Mouse (Mus musculus) kidney, postnatal 10 days (tissue): ENCODE results near the gene Cd19.
A peak's percentile ranks its signal among the peaks of the same experiment; 100 is the strongest.
"Not testable (repeated sequence)": the region's sequence is repeated elsewhere in the genome, so short reads cannot be mapped to it uniquely, and the experiment has no call there.

Experiments used
- DNase-seq: peaks from one replicate; pipeline ENCODE4 v3.0.0; 2021; ENCODE audit warnings: mixed read lengths

Gene Cd19

DNA sequence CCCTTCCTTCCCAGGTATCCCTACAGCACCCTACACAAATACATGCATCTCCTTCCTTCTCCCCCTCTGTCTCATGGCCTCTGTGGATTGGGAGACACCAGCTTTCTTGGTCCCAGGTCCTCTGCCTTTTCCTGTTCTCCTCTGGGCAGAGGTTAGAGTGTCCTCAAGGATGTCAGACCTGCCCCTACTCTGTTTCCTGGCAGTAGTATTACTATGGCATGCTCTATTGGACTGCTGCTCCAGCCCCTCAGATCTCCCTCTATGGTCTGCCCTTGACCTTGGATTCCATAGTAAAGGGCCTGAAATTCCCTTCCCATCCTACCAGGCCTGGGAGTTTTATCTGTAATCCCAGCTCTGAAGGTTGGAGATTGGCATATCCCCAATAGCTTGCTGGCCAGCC lies 15.5 kb upstream of the Cd19 start:
- no peak for DNase-seq

GRCm38 (mm10) chr7:126429503-126429898 lies 14.8 kb upstream of the Cd19 start:
- no peak for DNase-seq

DNA sequence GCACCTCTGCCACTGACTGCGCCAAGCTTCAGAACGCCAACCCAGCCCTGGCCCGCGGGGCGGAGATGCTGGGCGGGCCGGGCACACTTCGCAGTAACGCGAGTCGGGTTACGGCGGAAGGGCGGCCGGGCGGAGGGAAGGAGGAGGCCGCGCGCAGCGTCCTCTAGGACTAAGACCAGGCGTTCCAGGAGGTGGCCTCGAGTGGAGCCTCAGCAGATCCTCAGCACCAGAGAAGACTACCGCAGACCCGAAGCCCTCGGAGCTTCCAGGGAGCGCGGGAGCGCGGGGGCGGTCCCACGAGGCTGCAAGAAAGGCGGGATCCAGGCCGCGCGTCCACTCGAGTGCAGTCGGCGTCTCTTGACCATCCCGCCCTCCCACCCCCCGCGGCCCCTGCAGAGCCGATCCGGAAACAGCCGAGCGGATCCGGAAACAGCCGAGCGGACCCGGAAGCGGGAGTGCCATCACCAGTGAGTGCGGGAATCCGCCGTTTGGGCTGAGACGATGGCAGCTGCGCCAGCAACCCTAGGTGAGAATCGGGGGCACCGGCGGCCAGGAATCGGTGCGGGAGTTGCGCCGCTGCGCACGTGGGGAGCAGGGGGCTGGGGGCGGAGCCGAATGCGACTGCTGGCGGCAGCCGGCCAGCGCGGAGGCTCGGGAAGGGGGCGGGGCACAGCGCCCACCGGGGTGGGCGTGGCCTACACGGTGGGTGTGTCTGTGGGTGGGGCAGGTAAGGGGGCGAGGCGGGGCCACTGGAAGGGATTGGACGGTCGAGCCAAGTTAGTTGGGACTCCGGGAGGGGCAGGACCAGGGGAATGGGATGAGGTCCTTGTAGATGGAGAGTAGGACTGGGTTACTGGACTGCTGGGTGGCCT lies 14.2 kb upstream of the Cd19 start, which contains the start of gene Rabep2:
Rabep2 (plus strand) TSS at position 129 of the 872 bp plus-strand sequence.
- DNase-seq, result peak; percentile 99

DNA sequence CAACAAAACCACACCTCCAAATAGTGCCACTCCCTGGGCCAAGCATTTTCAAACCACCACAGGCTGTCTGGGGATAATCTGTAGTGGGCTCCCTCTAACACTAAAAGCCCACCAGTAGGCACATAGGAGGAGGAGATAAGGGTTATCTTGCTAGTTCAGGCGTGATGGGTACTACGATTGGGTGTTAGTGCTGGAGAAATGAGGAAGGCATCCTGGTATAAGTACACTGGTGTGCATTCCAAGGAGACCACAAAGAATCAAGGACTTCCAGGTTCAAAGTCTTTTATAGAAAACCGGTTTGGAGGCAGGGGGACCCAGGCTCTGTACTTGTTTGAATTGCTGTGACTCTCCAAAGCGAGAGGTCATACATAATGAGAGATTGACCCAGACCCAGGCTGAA lies 13.5 kb upstream of the Cd19 start:
- DNase-seq, result no peak

GRCm38 (mm10) chr7:126427323-126427860 lies 12.7 kb upstream of the Cd19 start:
- no peak for DNase-seq

GRCm38 (mm10) chr7:126424161-126424560 lies 9.5 kb upstream of the Cd19 start:
- no peak for DNase-seq

- DNase-seq, result no peak
These were observed 7.1 kb upstream of the Cd19 start for GRCm38 (mm10) chr7:126421756-126422155.

GRCm38 (mm10) chr7:126418496-126418895 lies 3.8 kb upstream of the Cd19 start:
- peak; percentile 29 for DNase-seq

- no peak for DNase-seq
These were observed 2.9 kb upstream of the Cd19 start for GRCm38 (mm10) chr7:126417606-126418005.

DNA sequence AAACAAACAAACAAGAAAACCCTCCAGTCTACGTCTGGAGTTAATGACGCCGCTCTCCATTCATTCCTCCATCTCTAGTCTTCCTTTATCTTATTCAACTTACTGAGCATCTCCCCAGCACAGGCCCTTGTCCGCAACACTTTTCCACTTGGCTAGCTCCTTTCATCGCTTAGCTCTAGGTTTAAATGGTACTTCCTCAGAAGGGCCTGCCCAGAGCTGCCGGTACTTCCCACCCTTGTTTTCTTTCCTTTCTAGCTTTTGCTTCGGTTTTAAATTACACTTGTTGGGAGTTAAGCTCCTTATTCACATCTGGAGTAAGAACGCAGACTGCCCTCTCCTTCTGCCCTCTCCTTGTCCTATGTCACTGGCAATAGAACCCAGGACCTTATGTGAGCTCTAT lies 2.4 kb upstream of the Cd19 start:
- no peak for DNase-seq

DNA sequence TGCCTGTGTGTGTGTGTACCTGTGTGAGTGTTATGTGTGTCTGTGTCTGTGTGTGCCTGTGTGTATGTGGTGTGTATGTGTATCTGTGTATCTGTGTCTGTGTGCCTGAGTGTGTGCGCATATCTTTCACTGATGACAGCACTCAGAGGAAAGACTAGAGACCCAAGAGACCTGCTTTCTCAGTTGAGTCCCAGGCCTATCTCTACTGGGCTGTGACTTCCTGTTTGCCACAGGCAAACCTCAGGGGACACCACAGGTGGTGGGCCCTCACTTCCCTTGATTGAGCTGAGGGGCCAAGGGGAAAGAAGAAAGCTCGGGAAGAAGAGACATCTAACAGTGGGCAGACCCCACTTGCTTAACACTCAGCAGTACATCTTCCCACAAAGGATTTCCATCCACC lies 1.9 kb upstream of the Cd19 start:
- DNase-seq, result no peak

- no peak for DNase-seq
These were observed 3.6 kb downstream of the Cd19 start for GRCm38 (mm10) chr7:126411061-126411460.

DNA sequence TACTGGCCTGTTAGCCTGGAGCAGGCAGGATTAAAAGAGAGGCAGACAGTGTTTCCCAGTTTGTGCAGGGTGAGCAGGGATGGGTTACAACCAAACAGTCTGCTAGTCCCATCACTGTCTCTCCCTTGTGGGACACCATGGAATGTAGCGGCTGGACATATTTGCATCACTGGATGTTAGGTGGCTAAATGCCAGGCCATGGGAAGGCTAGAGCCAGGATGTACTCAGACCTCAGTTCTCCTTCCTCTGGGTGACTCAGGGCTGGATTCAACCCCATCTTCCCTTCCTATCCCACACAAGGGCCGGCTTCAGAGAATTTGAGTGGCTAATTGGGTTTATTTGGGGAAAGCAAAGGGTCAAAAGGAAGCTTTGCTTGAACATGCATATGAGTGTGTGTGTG lies 6.0 kb downstream of the Cd19 start:
- peak; percentile 44 for DNase-seq

DNA sequence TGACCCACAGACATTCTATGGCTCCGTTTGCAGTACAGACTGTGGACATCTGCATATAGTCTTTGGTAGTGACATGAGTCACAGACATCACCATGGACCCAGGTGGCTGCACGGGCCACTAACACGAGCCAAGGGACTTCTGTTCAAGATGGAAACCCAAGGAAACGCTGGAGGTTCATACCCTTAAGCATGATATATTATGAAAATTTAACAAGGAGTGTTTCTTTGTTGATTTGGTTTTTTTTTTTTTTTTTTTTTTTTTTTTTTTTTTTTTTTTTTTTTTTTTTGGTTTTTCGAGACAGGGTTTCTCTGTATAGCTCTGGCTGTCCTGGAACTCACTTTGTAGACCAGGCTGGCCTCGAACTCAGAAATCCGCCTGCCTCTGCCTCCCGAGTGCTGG lies 12.2 kb downstream of the Cd19 start:
- DNase-seq, result not testable (repeated sequence)

DNA sequence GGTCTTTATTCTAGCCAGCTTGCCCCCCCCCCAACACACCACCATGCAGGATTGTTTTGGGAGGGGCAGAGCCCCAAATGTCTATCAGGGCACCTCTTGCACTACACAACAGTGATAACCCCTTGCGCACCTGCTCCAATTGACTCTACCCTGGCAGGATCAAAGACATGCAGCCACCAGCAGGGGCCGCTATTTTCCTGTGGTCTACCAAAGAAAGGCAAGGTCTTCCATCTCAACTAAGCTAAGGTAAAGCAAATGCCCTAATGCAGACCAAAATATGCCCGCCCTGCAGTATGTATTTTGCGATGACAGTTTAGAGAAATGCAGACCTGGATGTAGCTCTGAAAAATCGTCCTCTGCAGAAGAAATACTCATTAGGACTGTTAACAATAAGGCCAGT lies 15.1 kb downstream of the Cd19 start:
- peak; percentile 92 for DNase-seq

- DNase-seq, result no peak
These were observed 16.9 kb downstream of the Cd19 start for GRCm38 (mm10) chr7:126397822-126398221.

DNA sequence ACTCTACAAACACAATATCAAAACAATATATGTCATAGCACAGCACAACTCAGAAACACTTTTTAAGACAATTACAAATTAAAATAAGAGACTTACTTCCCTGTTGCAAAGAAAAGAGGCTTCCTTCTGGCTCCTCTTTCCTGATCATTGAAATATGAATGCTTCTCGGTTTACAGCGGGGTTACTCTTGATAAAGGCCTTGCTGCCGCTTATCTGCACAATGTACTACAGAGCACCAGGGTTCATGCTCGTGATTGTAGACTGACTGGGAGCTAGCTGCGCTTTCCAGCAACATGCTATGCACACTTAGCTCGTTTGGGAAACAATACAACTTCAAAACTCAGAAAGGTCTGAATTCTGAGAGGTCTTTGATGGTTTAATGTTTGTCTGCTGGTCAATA lies 17.5 kb downstream of the Cd19 start:
- DNase-seq, result no peak

DNA sequence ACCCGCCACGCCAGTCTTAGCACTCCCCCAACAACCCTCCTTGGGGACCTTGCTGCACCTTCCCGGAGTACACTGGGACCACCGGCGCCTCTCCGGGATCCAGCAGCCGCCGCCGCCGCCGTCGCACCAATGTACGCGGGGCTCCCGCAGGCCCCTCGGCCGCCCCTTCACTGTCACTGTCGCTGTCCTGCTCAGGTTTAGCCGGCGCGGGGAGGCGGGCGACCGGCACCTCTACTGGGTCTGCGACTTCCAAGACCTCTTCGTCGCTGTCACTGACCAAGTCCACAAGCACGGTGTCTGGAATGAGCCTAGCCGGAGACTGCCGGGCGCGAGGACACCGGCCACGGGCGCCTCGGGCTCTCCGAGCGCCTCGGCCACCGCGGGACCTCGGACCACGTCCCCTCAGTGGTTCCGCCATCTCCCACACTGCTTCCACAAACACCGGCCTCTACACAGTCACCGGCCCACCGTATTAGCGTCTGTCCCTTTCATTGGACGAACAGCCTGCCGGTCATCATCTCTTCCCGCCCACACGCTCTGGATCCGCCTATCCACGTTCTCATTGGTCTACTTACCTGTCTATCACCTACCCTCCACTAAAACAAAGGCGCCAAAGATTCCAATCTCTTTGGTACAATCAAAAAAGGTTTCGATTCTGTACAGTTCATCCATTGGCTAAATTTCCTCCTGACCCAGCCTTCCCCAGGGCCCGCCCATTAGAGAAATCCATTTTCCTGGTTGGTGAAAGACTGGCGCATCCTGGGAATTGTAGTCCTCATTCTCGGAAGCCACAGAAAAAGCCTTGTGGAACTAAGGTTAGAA lies 18.2 kb downstream of the Cd19 start, which contains the start of gene Nfatc2ip:
Nfatc2ip (minus strand) TSS at position 440 of the 822 bp plus-strand sequence.
- DNase-seq, result peak; percentile 94

- not testable (repeated sequence) for DNase-seq
These were observed 22.4 kb downstream of the Cd19 start for GRCm38 (mm10) chr7:126392086-126392884.

DNA sequence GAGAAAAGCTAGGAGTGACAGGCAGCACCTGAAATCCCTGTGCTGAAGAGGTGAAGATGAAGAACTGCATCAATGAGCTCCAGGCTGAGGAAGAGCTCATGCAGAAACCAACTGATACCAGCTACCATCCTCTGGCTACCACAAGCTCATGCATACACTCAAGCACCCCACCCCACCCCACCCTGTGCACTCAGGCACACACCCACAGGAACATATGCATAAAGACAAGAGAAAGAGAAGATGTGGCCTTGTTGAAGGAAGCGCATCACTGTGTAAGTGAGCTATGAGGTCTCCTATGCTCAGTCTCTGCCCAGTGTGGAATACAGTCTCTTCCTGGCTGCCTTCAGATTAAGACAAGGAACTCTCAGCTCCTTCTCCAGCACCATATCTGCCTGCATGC lies 26.5 kb downstream of the Cd19 start:
- no peak for DNase-seq

- DNase-seq, result no peak
These were observed 31.1 kb downstream of the Cd19 start for GRCm38 (mm10) chr7:126383565-126383964.
